In the genomic region with DNA sequence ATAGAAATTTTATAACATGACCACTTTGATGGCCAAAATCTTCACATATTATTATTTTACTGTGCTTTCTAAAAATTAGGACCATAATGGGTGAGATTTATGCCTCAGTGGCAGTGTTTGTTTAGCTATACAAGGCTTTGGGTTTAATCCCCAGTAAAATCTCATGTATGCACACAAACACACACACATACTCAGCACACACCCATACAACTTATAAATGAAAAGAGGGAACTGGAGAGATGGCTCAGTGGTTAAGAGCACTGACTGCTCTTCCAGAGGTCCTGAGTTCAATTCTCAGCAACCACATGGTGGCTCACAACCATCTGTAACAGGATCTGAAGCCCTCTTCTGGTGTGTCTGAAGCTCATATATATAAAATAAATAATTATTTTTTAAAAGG, we compare ENCODE assay signal across 2 mouse cellular contexts.
DNase-seq lines count a peak whose midpoint lies in the region; TF ChIP-seq lines count a peak whose summit lies in the region.
"Not testable (repeated sequence)": the region's sequence is repeated elsewhere in the genome, so short reads cannot be mapped to it uniquely, and the experiment has no call there.

No protein-coding gene starts in this region.

- not testable (repeated sequence) for H3K27ac ChIP-seq in CH12.LX (ENCODE audit: insufficient read depth, low read depth); MEL (ENCODE audit: control insufficient read depth, low read depth, low read length)

- not testable (repeated sequence) for H3K9me3 ChIP-seq in CH12.LX (replicated peaks; ENCODE audit: low read length); MEL (replicated peaks; ENCODE audit: insufficient read depth, low read length)

- H3K4me3 ChIP-seq in CH12.LX (replicated peaks in 1 of 3; ENCODE audit: low read depth in 2 of 3, low read length in 2 of 3, poor library complexity in 1 of 3); MEL (ENCODE audit: control insufficient read depth in 1 of 2, insufficient read depth in 1 of 2, low read depth in 2 of 2, low read length in 2 of 2): not testable (repeated sequence)

- dilution Hi-C loops in CH12.LX (cut with MboI; ENCODE audit: extremely low pct_ligation_motif_present, extremely low pct_unique_long_range_greater_than_20kb, low sequenced_read_pairs): not testable (repeated sequence)

- not testable (repeated sequence) for H3K27me3 ChIP-seq in CH12.LX (replicated peaks); MEL (ENCODE audit: control insufficient read depth in 1 of 2, insufficient read depth in 2 of 2, low read length in 2 of 2)

- H3K4me2 ChIP-seq in CH12.LX (ENCODE audit: insufficient read depth, low read depth, poor library complexity, severe bottlenecking): not testable (repeated sequence)

- TF ChIP-seq RAD21 in CH12.LX (IDR thresholded peaks at IDR 0.05; ENCODE audit: low read depth, low read length); MEL (IDR thresholded peaks at IDR 0.05; ENCODE audit: low read depth, low read length): not testable (repeated sequence)

- H3K36me3 ChIP-seq in CH12.LX (replicated peaks in 1 of 2; ENCODE audit: control insufficient read depth in 1 of 2, insufficient read depth in 1 of 2, low read length in 1 of 2): not testable (repeated sequence)
- H3K36me3 ChIP-seq in MEL (ENCODE audit: control insufficient read depth in 1 of 2, insufficient read depth in 2 of 2, low read length in 2 of 2): peaks cover 0 to 10% of the 10 kb centered on the region in 2 experiments; a peak in 2 of 4 replicates

- not testable (repeated sequence) for H3K9ac ChIP-seq in CH12.LX (ENCODE audit: insufficient read depth, low read depth); MEL (ENCODE audit: control insufficient read depth, low read depth, low read length, poor library complexity, severe bottlenecking)

- in situ Hi-C loops in CH12.LX (cut with MboI; ENCODE audit: low pct_ligation_motif_present, low pct_unique_long_range_greater_than_20kb, low sequenced_read_pairs): not testable (repeated sequence)

- not testable (repeated sequence) for H3K4me1 ChIP-seq in CH12.LX (ENCODE audit: control insufficient read depth in 1 of 2, insufficient read depth in 2 of 2); MEL (ENCODE audit: control insufficient read depth in 1 of 2, insufficient read depth in 2 of 2, low read length in 2 of 2)

- not testable (repeated sequence) for H3K79me2 ChIP-seq in CH12.LX (replicated peaks; ENCODE audit: control insufficient read depth, extremely low read depth, insufficient read depth, poor library complexity, severe bottlenecking); MEL (ENCODE audit: control insufficient read depth, insufficient read depth, low read length, poor library complexity)

- not testable (repeated sequence) for DNase-seq in CH12.LX (ENCODE audit: extremely low read depth); MEL (ENCODE audit: low read depth, low spot score)

- TF ChIP-seq EP300 in CH12.LX (IDR thresholded peaks at IDR 0.05; ENCODE audit: low read length); MEL (IDR thresholded peaks at IDR 0.05; ENCODE audit: low read depth in 1 of 2, low read length in 2 of 2): not testable (repeated sequence)

- TF ChIP-seq CTCF in CH12.LX (conservative IDR thresholded peaks at IDR 0.05 in 1 of 2, IDR thresholded peaks at IDR 0.05 in 1 of 2; ENCODE audit: low read depth in 2 of 2, low read length in 2 of 2); MEL (IDR thresholded peaks at IDR 0.05 in 2 of 3, conservative IDR thresholded peaks at IDR 0.05 in 1 of 3; ENCODE audit: control insufficient read depth in 1 of 3, insufficient read depth in 1 of 3, low read depth in 2 of 3, low read length in 3 of 3, poor library complexity in 1 of 3, severe bottlenecking in 1 of 3): not testable (repeated sequence)

- TF ChIP-seq POLR2A in CH12.LX (IDR thresholded peaks at IDR 0.05; ENCODE audit: low read depth, low read length); MEL (IDR thresholded peaks at IDR 0.05; ENCODE audit: control insufficient read depth in 1 of 2, insufficient read depth in 1 of 2, low read depth in 1 of 2, low read length in 2 of 2, poor library complexity in 1 of 2): not testable (repeated sequence)

TF ChIP-seq in CH12.LX, 34 proteins besides CTCF, POLR2A, EP300 and RAD21:
- 0 out of 2 replicates have a peak, but pooled peaks have one; percentile 24 for TF ChIP-seq TBP (conservative IDR thresholded peaks at IDR 0.05; ENCODE audit: low read depth, low read length)
TF ChIP-seq in CH12.LX: peak in this region for 1; not testable (repeated sequence) for 33.

TF ChIP-seq in MEL, 35 proteins besides CTCF, POLR2A, EP300 and RAD21:
- TF ChIP-seq TBP (IDR thresholded peaks at IDR 0.05; ENCODE audit: low read depth, low read length): peak; percentile 90
